Mouse (Mus musculus): Measurements from ENCODE around the gene Rps6kc1.

DNA sequence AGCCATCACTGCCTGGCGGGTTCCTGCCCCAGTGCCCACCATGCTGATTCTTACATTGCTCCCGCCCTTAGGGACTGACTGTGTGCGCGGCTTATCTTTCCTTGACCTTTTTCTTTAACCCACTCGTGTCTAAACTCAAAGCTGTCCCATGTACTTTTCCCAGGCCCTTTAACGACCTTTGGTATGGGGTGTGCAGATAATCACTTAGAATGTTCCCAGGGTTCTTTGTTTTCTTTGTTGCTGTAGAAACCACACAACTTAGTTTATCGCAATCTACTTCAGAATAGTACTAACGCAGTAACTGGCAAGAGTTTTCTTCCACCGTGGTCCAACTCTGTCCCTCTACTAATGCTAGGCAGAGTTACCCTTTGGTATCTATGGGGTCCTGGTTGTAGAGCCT is 135.3 kb downstream of the Rps6kc1 start:
- TF ChIP-seq POLR2A (IDR thresholded peaks at IDR 0.05; ENCODE audit: low read depth, low read length) (no peak), CTCF (conservative IDR thresholded peaks at IDR 0.05 in 1 of 2, IDR thresholded peaks at IDR 0.05 in 1 of 2; ENCODE audit: low read depth in 2 of 2, low read length in 2 of 2) (no peak), KAT2A (IDR thresholded peaks at IDR 0.05; ENCODE audit: insufficient replicate concordance, low read length) (no peak), BHLHE40 (IDR thresholded peaks at IDR 0.05; ENCODE audit: low read depth, low read length) (no peak), IRF4 (IDR thresholded peaks at IDR 0.05; ENCODE audit: low read depth, low read length) (no peak), ZNF384 (IDR thresholded peaks at IDR 0.05; ENCODE audit: low read depth, low read length) (no peak), EP300 (IDR thresholded peaks at IDR 0.05; ENCODE audit: low read length) (no peak), ETS1 (conservative IDR thresholded peaks at IDR 0.05; ENCODE audit: low read depth, low read length) (no peak), SMC3 (IDR thresholded peaks at IDR 0.05; ENCODE audit: low read depth, low read length) (no peak), USF2 (conservative IDR thresholded peaks at IDR 0.05; ENCODE audit: low read depth, low read length) (no peak), CHD1 (IDR thresholded peaks at IDR 0.05; ENCODE audit: low read depth, low read length) (no peak), MAFK (IDR thresholded peaks at IDR 0.05; ENCODE audit: insufficient replicate concordance, low read length) (no peak), HCFC1 (IDR thresholded peaks at IDR 0.05; ENCODE audit: low read depth, low read length) (no peak)

Measured in CH12.LX (cell line).